Mouse (Mus musculus) heart, postnatal 10 days (tissue): ENCODE measurements around the gene Rer1. TPM values are rescaled to one million over a fixed set of nuclear protein-coding genes. Genes with fewer than 3 reads are reported as not detected.

Experiments
- DNase-seq, 2 experiments: peaks; one replicate each; pipeline ENCODE4 v3.0.0; 2021
- intact Hi-C: fragments of 180-260 bp; cut with DNase I; formaldehyde crosslinking; loops from one replicate; pipeline ENCODE4 v1.15.1; 2025
- total RNA-seq, 2 experiments: library from RNA; stranded (reverse); gene quantifications; 2 replicates each; pipeline ENCODE4 v1.2.3; 2021

Rer1 gene
- total RNA-seq, 2 experiments from 2014 or later, result 71.8 to 77.3 TPM

DNA sequence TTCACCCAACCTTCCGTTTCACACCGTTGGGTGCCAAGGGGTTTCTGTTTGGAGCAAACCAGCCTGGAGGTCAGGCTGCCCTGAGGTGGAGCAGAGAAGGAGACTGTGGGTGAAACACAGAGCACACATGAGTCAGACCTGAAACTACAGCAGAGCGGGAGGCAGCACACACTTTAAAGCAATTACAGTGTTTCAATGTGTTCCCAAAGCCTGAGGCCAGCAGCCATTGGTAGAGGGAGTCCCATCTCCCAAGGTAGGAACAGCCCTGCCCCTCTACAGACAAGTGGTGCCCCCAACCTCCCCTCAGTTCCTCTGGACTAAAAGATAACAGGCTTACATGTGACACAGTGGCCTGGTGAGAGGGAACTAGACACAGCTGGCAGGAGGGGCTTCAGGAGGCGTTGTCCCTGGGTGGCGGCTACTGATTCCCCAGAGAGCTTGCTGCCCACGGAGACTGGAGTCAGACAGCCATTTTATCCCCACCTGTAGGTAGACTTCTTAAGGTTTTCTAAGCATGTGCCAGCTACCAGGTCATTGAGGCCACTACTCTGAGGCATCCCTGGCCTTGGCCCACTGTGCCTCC is 31.3 kb upstream of the Rer1 start:
- no peak for DNase-seq
- intact Hi-C loops, result no loop called here

DNA sequence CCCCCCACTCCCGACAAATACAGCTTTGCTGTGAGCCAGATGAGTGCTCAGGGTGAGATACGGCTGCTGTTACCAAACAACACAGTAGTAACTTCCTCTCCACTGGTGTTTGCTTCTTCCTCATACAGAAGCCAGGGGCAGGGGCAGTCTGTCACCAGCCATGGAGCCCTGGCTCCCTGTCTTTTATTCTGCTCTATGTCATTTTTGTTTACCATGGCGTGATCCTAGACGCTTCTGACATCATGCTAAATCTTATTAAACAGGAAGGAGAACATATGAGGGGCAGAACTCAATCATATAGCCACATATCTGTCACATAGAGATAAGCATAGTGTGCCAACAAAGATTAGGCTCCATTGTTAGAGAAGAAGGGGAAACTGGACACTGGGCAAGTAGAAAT is 30.4 kb upstream of the Rer1 start:
- intact Hi-C loops, result no loop called here
- DNase-seq, result no peak

DNA sequence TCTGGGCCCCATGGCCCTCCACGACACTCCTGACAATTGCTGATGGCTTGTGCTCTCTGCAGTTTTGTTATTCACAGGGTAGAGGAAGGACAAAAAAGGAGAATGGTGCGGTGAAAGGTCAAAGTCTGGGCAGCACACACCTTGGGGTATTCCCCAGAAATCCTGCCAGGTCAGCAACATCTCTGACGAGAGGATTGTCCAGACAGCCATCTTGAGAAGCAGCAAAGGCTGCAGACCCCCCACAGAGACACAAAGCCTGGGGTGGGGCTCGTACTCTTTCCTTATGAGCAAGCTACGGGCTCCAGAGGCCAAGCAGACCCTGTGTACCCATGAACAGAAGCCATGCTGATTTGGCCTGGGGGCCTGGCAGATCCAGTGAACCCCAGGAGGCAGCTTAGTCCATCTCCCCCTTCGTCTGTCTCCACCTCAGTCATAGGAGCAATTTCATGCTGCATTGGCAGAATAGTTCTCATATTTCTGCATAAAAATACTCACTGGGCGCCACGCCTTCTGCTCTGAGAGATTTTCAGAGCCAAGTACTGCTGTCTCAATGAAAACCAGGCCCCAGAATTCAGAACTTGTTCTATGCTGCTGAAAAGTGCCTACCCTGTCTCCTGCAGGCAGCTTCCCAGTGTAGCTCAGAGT is 27.7 kb upstream of the Rer1 start:
- DNase-seq, result no peak
- intact Hi-C loops, result no loop called here

DNA sequence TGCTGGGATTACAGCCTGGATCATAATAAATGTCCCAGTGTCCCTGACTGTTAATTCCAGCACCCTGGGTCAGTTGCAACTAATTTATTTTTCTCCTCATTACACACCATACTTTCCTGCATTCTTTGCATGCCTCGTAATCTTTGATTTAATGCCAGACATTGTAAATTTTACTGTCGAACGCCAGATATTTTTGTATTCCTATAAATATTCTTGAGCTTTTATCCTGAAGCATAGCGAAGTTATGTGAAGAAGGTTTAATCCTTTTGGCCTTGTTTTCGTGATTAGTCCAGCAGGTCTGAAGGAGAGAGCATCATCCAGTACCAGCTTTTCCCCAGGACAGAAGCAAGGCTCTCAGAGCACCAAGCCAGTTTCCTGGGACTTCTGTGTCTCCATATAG is 23.3 kb upstream of the Rer1 start:
- DNase-seq, result no peak
- intact Hi-C loops, result no loop called here

DNA sequence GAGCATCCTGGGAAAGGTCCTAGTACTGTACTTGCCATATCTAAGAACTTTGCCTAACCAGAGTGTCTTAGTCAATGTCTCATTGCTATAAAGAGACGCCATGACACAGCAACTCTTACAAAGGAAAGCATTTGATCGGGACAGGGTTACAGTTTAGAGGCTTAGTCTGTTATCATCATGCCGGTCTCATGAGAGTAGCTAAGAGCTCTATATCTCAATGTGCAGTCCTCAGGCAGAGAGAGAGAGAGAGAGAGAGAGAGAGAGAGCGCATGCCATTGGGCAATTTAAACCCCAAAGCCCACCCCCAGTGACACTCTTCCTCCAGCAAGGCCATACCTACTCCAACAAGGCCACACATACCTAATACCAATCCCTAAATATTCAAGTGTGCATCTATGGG is 21.7 kb upstream of the Rer1 start:
- intact Hi-C loops, result no loop called here
- DNase-seq, result no peak

DNA sequence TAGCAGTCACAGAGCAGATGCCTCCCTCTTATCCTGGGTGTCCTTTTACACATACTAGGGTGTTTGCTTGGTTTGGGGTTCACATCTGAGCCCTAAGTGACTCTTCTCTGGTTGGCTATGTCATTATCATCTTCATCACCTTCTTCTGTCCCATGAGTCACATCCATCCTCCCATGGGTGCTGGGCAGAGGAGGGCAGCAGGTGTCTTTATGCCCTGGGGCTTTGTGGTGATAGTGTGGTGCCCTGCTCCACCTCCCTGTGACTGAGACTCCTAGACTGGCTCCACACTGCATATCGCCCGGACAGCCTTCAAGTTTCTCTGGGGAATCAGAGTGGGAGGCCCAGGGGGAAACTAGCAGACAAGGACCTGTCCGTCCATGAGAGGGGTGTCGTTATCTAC is 12.4 kb upstream of the Rer1 start:
- intact Hi-C loops, result no loop called here
- no peak for DNase-seq

DNA sequence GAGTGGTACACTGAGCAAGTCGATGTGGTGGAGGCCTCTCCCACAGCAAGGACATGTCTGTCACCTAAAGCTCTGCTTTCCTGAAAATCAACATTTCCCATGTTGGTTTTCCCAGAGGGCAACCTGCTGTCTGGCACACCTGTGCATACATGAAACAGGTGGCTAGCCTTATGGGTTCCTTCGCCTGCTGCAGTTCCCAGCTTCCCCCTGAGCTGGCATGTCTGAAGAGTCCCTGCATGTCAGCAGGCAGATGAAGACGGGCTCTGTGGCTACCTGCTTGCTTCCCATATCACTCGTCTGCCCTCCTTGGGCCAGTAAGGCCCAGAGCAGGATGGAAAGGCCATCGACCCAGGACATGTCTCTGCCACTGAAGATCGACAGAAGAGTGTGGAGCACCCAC is 11.3 kb upstream of the Rer1 start:
- intact Hi-C loops, result no loop called here
- DNase-seq, result no peak

DNA sequence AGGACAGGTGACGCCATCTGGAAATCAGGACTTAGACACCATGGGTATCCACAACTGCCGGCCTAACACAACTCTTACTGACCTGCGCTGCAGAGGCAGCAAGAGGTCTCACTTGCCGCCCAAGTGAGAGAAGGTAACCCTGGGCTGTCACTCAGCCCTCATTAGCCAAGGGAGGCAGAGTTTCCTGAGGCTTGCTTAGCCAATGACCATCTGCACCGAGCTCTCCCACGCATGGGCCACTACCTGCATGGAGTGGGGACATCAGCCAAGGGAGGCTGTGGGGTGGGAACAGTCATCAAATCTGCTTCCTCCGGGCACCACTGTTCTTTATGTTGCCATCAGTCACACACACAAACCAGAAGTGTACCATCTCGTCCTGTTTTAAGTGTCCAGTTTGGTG is 9.8 kb upstream of the Rer1 start:
- intact Hi-C loops, result loop anchor here (1.0 kb wide), 2 partner anchors 153 to 212 kb away; partner anchors contain the start of gene Faap20
- no peak for DNase-seq

DNA sequence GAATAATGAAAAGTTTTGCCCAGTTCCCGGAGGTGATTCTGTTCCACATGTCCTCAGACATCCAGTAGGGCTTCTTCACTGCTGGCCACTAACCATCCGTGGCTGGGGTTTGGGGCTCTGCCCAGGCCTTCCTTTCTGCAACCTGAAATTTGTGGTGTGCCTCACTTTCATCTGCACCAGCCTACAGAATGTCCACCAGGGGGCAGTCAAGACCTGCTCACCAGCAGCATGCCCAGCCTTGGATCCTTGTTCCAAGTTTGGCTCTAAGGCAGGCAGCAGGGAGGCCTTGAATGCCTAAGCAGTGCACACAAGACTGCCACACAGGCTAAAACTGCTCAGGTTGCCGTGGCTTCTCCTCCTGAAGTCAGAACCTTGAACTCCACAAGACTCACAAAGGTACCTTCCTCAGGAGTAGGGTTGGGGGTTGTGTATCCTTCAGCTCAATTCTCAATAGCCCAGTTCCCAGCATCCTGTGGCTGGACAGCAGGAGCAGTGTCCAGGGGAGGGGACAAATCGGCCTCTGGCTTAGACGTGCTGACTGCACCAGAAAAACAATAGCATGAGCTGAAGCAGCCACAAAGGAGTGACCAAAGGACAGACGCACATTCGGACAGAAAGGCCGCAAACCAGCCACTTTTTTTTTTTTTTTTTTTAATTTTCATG is 9.2 kb upstream of the Rer1 start:
- intact Hi-C loops, result loop anchor here (1.0 kb wide), 2 partner anchors 154 to 213 kb away; partner anchors contain the start of gene Faap20
- peak; percentile 91 to 94 for DNase-seq

DNA sequence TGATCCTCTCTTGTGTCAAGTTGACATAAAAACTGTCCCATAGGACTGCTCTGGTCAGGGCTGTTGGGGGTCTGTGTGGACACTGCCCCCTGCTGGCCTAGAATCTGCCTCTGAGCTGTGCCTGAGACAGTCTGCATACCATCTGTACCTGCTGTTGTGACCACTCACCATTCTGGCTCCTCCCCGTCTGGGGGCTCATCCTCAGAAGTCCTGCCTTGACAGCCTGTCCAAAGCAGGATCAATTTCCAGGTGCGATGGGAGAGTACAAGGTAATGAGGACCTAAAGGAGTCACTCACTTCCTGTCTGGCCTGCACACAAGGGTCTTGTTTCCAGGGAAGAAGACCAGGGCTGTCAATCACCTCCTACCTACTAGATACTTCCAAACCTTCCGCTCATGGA is 8.4 kb upstream of the Rer1 start:
- DNase-seq, result peak; percentile 35 to 53
- intact Hi-C loops, result no loop called here

DNA sequence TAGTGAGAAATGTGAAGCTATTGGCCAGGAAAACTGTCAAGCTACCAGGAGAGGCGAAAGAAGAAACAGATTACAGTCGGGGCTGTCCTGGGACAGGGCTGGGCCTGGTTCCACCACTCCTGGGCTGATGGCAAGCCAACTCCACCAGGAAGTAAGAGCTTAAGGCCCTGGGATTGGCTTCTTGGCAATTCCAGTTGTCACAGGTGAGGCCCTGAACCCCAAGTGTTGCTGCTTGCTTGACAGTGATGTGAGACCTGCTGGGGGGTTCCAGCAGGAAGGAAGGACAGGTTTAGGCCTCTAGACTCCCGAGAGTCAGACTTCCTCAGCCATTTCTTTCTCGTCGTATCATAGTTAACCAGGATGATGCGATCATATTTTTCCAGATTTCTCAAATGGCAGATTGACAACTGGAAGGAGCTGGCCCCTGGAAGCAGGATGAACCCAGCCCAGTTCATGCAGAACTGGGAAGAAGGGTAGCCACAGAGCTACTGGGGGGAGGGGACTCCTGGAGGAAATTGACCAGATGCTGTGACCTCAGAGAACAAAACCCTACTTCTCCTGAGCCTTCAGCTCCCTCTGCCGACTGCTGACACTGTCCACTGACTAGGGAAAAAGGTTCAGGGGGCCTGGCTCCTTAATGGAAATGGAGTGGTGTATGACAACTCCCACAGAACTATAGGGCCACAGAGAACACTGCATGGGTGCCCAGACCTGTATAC is 7.4 kb upstream of the Rer1 start:
- DNase-seq, result no peak
- intact Hi-C loops, result no loop called here

DNA sequence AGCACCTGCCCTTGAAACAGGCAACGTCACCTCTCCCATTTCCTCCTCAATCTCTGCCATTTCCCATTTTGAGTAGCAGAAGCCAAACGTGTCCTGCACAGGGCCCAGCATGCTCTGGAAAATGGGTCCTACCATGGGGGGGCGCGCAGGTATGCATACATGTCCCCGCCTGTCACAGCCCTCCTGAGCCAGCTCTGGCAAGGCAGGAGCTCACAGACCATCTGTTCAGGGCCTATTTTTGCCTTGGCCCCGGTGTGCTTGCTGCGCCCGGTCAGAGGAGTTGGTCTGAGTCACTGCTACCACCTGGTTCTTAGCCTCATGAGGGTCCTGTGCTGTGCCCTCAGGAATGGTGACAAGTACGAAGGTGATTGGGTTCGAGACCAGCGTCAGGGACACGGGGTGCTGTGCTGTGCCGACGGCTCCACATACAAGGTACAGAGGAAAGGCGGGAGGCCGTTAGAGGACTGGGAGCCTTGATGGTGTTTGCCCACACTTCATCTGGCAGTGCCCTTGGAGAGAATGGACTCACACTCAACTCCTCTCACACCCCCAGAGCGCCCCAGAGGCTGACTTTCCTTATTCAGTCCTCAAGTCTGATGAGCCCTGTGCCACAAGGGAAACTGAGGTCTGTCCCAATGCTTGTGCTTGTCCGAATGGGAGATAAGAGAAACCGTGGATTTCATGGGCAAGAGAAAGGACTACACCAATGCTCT is 6.7 kb upstream of the Rer1 start:
- intact Hi-C loops, result no loop called here
- DNase-seq, result no peak

DNA sequence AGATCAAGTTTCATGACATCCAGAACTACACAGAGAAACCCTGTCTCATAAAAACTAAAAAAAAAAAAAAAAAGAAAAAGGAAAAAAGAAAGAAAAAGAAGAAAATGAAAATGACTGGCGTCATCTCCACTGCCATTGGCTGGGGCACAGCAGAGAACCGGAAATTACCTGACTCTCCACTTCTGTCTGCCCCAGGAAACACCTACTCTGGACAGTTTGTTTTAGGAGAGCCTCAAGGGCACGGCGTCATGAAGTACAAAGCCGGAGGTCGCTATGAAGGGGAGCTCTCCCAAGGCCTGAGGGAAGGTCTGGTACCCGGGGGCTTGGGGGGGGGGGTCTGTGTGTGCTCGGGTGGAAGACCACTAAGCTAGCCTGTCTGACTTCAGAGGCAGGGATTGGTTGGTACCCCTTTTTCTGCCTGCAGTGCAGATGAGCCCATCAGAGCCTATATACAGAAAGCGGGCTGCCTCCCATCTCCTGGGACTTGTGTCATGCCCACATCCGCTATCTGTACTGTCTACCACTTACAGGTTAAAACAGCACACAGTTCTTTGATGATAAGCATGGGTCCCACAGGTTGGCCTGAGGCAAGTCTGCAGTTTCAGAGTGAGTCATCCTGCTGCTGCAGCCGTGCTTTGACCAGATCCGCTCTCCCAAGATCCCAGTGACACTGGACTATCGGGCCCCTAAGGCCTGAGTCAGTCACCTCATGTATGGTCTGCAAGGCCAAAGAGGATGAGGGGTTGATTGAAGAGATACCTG is 4.7 kb upstream of the Rer1 start:
- no peak for DNase-seq
- intact Hi-C loops, result no loop called here

DNA sequence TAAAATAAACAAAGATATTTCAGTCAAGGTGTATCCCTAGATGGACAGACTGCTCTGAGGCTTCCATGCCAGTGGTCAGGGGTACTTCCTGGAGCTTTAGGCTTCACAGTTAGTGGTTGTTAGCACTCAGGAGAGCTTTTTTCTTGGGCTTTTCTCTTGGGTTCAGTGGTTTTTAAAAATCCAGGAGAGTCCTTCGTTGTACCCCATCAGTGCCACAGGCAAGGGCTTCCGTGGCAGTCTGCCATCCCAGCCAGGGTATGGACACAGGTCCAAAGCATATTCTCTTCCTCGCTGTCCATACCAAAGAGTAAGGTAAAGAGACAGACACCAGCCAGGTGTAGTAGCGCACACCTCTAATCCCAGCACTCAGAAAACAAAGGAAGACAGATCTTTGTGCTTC is 4.0 kb upstream of the Rer1 start:
- intact Hi-C loops, result no loop called here
- no peak for DNase-seq

DNA sequence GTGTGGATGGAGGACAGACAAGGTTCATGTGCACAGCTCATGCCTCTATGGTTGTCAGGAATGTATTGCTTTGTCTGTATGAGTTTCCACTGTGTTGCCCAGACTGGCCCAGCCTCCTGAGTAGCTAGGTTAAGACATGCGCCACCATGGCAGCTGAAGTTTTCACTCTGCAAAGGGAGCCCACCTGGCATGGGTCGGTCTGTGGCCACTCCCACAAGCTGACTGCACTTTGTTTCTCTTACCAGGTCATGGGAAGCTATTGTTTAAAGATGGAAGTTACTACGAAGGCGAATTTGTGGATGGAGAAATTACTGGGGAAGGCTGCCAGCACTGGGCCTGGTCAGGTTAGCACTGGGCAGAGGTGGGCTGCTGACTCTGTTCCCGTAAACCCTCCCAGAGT is 3.1 kb upstream of the Rer1 start:
- DNase-seq, result no peak
- intact Hi-C loops, result no loop called here

DNA sequence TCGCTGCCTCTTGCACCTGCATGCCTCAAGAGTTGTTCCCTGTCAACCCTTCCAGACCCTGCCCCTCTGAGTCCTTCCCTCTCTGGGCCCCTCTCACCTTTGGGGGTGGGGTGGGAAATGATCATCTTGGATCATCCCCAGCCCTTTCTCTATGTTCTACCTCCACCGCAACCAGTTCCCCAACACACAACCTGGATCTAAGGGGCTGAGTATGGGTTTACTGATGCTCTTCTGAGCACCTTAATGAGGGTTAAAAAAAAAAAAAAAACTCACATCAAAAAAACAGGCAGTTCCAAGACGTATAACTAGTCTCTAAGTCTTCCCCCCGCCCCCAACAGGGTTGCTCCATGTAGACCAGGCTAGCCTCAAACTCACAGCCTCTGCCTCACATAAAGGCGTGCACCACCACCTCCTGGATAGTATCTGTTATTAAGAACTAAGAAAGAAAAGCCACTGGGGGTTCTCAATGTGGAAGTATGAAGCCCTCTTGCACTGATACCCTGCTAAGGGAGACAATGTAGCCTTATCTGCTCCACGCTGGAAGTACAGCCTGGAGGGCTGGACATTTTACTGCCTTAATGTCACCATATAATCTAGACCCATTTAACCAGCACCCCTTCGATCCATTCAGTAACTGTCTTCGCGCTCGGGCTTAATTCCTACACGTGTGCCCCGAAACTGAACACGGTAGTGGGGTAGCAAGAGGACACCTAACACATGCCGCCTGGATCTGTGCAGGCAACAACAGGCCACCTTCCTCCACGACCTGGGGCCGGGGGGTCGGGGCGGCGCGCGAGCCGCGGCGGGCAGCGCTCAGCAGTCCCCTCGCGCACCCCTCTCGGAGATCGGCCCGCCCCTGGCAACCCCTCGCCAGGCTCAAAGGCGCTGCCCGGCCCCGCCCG is 725 bp downstream of the Rer1 start:
- no peak for DNase-seq

DNA sequence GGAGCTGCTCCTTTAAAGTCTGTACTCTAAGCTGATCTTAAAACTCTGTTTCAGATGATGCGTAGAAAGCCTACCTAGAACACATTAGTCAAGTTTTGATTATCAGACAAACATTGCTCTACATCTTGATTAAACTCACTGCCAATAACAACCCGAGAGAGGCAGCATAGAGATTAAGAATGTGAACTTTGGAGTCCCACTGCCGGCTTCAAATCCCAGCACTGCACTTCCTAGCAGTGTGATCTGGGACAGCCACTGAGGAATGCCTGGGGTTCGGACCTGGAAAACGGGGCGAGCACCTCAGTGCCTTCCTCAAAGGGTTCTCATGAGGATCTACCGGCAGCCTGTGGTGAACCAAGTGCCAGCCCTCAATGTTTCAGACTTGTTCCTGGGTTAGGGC is 1.8 kb downstream of the Rer1 start:
- intact Hi-C loops, result no loop called here
- no peak for DNase-seq

More for the DNA sequence above, 725 bp downstream of the Rer1 start:
- intact Hi-C loops, result no loop called here

DNA sequence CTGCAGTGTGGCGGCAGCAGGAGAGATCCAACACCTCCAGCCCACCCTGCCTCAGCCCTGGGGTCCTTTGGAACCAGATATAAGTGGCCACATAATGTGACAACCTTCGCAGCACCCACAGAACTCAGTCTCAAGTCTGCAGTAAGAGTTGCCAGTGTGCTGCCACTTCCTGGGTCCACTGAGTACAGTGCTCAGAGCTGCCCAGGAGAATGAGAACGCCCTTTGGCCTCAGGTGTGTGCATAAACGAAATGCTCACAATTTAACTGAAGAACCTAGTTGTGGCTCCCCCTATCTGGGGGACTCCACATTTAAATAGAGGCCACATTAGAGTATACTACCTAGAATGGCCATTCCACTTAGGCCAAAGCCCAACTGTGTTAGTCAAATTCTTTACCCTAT is 2.6 kb downstream of the Rer1 start:
- intact Hi-C loops, result no loop called here
- no peak for DNase-seq

DNA sequence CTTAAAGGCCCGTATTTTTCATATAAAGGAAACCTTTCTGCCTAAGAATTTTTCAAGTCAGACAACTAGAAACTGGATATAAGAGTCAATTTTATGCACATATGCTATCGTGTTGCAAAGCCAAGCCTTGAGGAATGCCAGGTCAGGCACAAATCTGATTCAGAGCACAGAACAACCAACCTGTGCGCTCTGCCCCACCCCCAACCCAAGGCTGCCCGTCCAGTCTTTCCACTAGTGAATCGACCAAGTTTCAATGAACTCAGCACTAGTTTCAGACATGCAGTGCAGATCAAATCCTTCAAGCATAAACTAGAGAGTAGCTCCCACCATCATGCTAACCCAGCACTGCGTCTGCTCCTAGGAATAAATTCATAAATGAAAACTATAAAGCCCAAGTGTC is 6.5 kb downstream of the Rer1 start:
- DNase-seq, result no peak
- intact Hi-C loops, result no loop called here
